Mouse (Mus musculus): ENCODE measurements around the gene Fam122c. TPM values are rescaled to one million over a fixed set of nuclear protein-coding genes. Genes with fewer than 3 reads are reported as not detected.
"Not testable (repeated sequence)": the region's sequence is repeated elsewhere in the genome, so short reads cannot be mapped to it uniquely, and the experiment has no call there.

Gene Fam122c
- polyA plus RNA-seq, 1 experiment = not detected

GRCm38 (mm10) chrX:53269289-53270062 lies 3.7 kb upstream of the Fam122c start, which contains the start of gene Fam122b:
Gene Fam122b (minus strand): TSS chrX:53269805.
- H3K4me3 ChIP-seq (ENCODE audit: insufficient read depth, low read length) = peak within 1 kb of the TSS; percentile 69
- H3K27ac ChIP-seq (ENCODE audit: insufficient read depth, low read length) = peak within 1 kb of the TSS; percentile 27; the same call in 1 of the 2 replicates
- TF ChIP-seq POLR2A (IDR thresholded peaks at IDR 0.05; ENCODE audit: low read depth, low read length) = peak; percentile 18; the same call in 1 of the 2 replicates
- no peak for TF ChIP-seq CTCF (IDR thresholded peaks at IDR 0.05; ENCODE audit: borderline replicate concordance, insufficient read depth, low read length)
- H3K4me1 ChIP-seq (ENCODE audit: control insufficient read depth, insufficient read depth, low read length) = no peaks in the 10 kb centered on the region

- no peak overlapping the region; the same call in 1 of the 2 replicates for H3K4me3 ChIP-seq (ENCODE audit: insufficient read depth, low read length)
- TF ChIP-seq CTCF (IDR thresholded peaks at IDR 0.05; ENCODE audit: borderline replicate concordance, insufficient read depth, low read length) (no peak), POLR2A (IDR thresholded peaks at IDR 0.05; ENCODE audit: low read depth, low read length) (no peak)
- no peak overlapping the region for H3K27ac ChIP-seq (ENCODE audit: insufficient read depth, low read length)
Measured at GRCm38 (mm10) chrX:53270063-53270432, 3.2 kb upstream of the Fam122c start.

GRCm38 (mm10) chrX:53271628-53272027 lies 1.6 kb upstream of the Fam122c start:
- not testable (repeated sequence) for H3K27ac ChIP-seq (ENCODE audit: insufficient read depth, low read length); H3K4me1 ChIP-seq (ENCODE audit: control insufficient read depth, insufficient read depth, low read length); H3K4me3 ChIP-seq (ENCODE audit: insufficient read depth, low read length)

More at GRCm38 (mm10) chrX:53270063-53270432, 3.2 kb upstream of the Fam122c start:
- H3K4me1 ChIP-seq (ENCODE audit: control insufficient read depth, insufficient read depth, low read length) = no peaks in the 10 kb centered on the region

- Histone ChIP-seq H3K4me3 (ENCODE audit: insufficient read depth, low read length) (no peak overlapping the region), H3K4me1 (ENCODE audit: control insufficient read depth, insufficient read depth, low read length) (no peaks in the 10 kb centered on the region), H3K27ac (ENCODE audit: insufficient read depth, low read length) (no peak overlapping the region)
- TF ChIP-seq CTCF (IDR thresholded peaks at IDR 0.05; ENCODE audit: borderline replicate concordance, insufficient read depth, low read length) (no peak), POLR2A (IDR thresholded peaks at IDR 0.05; ENCODE audit: low read depth, low read length) (no peak)
Measured at GRCm38 (mm10) chrX:53287924-53288323, 14.7 kb downstream of the Fam122c start.

GRCm38 (mm10) chrX:53320564-53320963 lies 47.3 kb downstream of the Fam122c start:
- no peak overlapping the region for H3K4me3 ChIP-seq (ENCODE audit: insufficient read depth, low read length)
- no peaks in the 10 kb centered on the region for H3K4me1 ChIP-seq (ENCODE audit: control insufficient read depth, insufficient read depth, low read length)
- no peak overlapping the region for H3K27ac ChIP-seq (ENCODE audit: insufficient read depth, low read length)
- TF ChIP-seq POLR2A (IDR thresholded peaks at IDR 0.05; ENCODE audit: low read depth, low read length) (no peak), CTCF (IDR thresholded peaks at IDR 0.05; ENCODE audit: borderline replicate concordance, insufficient read depth, low read length) (no peak)

- H3K27ac ChIP-seq (ENCODE audit: insufficient read depth, low read length) = no peak overlapping the region
- TF ChIP-seq POLR2A (IDR thresholded peaks at IDR 0.05; ENCODE audit: low read depth, low read length) (no peak), CTCF (IDR thresholded peaks at IDR 0.05; ENCODE audit: borderline replicate concordance, insufficient read depth, low read length) (no peak)
- H3K4me1 ChIP-seq (ENCODE audit: control insufficient read depth, insufficient read depth, low read length) = no peaks in the 10 kb centered on the region
- no peak overlapping the region for H3K4me3 ChIP-seq (ENCODE audit: insufficient read depth, low read length)
Measured at GRCm38 (mm10) chrX:53321111-53321510, 47.9 kb downstream of the Fam122c start.

GRCm38 (mm10) chrX:53330396-53330795 lies 57.2 kb downstream of the Fam122c start:
- TF ChIP-seq POLR2A (IDR thresholded peaks at IDR 0.05; ENCODE audit: low read depth, low read length) (no peak), CTCF (IDR thresholded peaks at IDR 0.05; ENCODE audit: borderline replicate concordance, insufficient read depth, low read length) (no peak)
- no peaks in the 10 kb centered on the region for H3K4me1 ChIP-seq (ENCODE audit: control insufficient read depth, insufficient read depth, low read length)
- no peak overlapping the region for H3K27ac ChIP-seq (ENCODE audit: insufficient read depth, low read length)
- no peak overlapping the region for H3K4me3 ChIP-seq (ENCODE audit: insufficient read depth, low read length)

- H3K4me3 ChIP-seq (ENCODE audit: insufficient read depth, low read length) = no peak overlapping the region
- no peak overlapping the region for H3K27ac ChIP-seq (ENCODE audit: insufficient read depth, low read length)
- H3K4me1 ChIP-seq (ENCODE audit: control insufficient read depth, insufficient read depth, low read length) = no peaks in the 10 kb centered on the region
- no peak for TF ChIP-seq POLR2A (IDR thresholded peaks at IDR 0.05; ENCODE audit: low read depth, low read length)
- no peak for TF ChIP-seq CTCF (IDR thresholded peaks at IDR 0.05; ENCODE audit: borderline replicate concordance, insufficient read depth, low read length)
Measured at GRCm38 (mm10) chrX:53337355-53337754, 64.1 kb downstream of the Fam122c start.

GRCm38 (mm10) chrX:53341531-53341930 lies 68.3 kb downstream of the Fam122c start:
- Histone ChIP-seq H3K4me3 (ENCODE audit: insufficient read depth, low read length) (no peak overlapping the region), H3K27ac (ENCODE audit: insufficient read depth, low read length) (no peak overlapping the region), H3K4me1 (ENCODE audit: control insufficient read depth, insufficient read depth, low read length) (no peaks in the 10 kb centered on the region)
- TF ChIP-seq CTCF (IDR thresholded peaks at IDR 0.05; ENCODE audit: borderline replicate concordance, insufficient read depth, low read length) = peak; percentile 46; the same call in 1 of the 2 replicates
- no peak for TF ChIP-seq POLR2A (IDR thresholded peaks at IDR 0.05; ENCODE audit: low read depth, low read length)

- H3K4me1 ChIP-seq (ENCODE audit: control insufficient read depth, insufficient read depth, low read length) = no peaks in the 10 kb centered on the region
- TF ChIP-seq POLR2A (IDR thresholded peaks at IDR 0.05; ENCODE audit: low read depth, low read length) (no peak), CTCF (IDR thresholded peaks at IDR 0.05; ENCODE audit: borderline replicate concordance, insufficient read depth, low read length) (no peak)
- no peak overlapping the region for H3K27ac ChIP-seq (ENCODE audit: insufficient read depth, low read length)
- H3K4me3 ChIP-seq (ENCODE audit: insufficient read depth, low read length) = no peak overlapping the region
Measured at GRCm38 (mm10) chrX:53348374-53348773, 75.2 kb downstream of the Fam122c start.
